Mouse (Mus musculus) heart, adult 8-10 months (tissue): ENCODE data around the gene Tmem43. TPM values are rescaled to one million over a fixed set of nuclear protein-coding genes. Genes with fewer than 3 reads are reported as not detected.

ENCODE experiments used
- DNase-seq: peaks from one replicate; pipeline ENCODE4 v3.0.0; 2022; ENCODE audit warnings: low spot score
- total RNA-seq, 4 experiments: library from RNA; stranded (reverse); gene quantifications; 2 replicates each; pipeline ENCODE4 v1.2.4; 2022

Tmem43 gene
- total RNA-seq, 4 experiments from 2014 or later: 22.0 to 29.4 (median 26.1) TPM

DNA sequence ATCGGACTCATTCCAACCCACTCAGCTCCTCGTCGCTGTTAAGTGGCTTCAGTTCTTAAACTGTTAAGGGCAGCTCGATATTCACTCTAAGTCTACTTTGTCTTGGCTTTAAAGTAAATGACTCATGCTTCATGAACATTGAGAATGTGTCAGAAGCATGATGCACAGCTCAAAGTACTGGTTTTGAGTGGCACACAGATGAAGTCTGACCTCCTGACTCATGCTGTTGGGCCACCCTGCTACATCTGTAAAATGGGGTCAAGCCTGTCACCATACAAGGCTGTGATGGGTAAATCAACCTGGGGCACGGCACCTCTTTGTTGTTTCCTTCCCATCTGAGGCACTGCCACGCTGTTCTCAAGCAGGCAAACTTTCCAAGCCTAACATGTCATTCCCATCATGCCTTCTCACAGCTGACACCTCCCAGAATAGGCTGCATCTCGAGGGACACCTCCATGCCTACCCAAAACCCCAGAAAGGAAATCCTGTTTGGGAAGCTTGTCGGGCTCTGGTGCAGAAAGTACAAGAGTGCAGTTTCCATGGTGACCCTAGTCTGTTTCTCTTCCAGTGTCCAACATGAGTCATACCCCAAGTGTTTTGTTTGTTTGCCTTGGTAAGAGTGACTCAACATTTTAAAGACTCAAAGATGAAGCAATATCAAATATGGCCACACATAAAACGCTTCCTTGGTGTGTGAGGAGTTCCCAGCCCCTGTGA, 15.2 kb downstream of the Tmem43 start:
- DNase-seq: peak; percentile 75

DNA sequence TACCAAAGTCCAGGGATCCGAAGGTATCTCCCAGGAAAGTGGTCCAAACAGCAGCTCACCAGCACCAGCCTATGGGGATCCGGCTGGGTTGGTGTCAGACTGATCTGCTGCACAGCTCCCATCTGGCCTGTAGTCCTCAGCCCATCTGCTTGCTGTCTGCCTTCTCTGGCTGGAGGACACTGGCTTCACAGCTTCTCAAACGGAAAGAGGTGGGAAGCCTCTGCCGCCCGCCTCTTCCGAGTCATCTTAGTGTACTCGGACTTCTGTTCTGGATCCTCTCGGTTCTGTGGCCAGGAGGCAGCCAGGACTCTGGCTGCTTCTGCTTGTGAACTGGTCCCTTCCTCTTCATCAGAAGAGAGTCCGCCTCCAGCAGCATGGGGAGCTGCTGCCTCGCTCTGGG, 16.4 kb downstream of the Tmem43 start:
- DNase-seq: no peak

DNA sequence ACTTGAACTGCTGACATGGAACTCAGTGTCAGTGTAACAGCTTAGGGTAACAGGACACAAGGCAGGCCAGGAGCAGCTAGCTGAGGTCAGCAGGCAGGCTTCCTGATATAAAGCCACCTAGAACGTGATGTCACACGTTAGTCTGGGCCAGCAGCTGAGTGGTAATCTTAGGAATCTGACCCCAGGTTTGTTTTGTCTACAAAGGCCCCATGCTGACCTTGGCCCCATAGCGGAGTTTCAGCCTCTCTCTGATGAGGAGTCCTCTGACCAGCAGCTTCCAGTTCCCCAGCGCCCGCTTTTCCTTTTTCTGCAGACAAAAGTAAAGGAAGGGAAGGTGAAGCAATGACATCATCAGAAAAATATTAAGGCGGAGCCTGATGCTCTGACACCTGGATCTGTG, 17.5 kb downstream of the Tmem43 start:
- DNase-seq: no peak

DNA sequence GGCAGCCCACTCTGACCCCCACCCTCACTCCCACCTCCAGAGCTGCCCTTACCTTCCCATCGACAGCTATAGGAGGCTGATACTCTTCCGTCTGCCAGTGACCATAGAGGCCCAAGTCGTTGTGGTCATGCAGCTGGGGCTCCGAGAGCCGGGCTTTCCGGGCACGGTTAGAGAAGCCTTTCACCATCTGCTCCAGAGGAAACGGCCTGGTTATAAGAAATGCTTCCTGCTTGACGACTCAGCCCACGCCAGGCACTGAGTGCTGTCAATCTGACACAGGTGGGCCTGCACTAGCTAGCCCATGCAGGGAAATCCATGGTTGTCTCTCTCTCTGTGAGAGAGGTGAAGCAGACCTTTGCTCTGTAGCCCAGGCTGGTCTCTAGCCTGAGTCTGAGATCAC, 19.6 kb downstream of the Tmem43 start:
- DNase-seq: no peak

DNA sequence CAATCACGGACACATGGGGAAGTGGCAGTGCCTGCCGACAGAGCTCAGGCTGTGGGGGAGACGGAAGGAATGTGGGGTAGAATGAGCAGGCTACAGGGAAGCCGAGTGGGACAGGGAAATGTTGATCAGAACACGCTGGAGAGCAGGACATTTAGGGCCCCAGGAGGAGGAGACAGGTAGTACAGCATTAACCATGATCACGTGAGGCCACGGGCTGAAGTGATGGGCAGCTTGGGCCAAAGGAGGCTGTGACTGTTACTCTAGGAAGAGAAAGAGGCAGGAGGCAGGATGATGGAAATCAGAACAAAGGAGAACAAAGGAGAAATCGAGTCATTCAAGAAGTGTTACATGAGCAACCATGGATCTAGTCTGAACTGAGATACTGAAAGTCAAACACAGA, 21.0 kb downstream of the Tmem43 start:
- DNase-seq: no peak

DNA sequence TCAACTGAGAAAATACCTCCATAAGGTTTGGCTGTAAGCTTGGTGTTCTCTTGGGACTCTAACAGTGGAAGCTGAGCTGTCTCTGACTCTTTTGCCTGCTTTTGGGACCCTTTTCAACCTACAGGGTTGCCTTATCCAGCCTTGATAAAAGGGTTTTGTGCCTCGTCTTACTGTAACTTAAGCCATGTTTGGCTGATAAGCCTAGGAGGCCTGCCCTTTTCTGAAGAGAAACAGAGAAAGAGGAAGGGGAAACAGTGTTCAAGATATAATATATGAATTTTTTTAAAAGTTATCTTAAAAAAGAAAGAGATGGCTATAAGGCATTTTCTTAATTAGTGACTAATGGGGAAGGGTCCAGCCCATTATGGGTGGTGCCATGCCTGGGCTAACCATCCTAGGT, 29.8 kb downstream of the Tmem43 start:
- DNase-seq: no peak

DNA sequence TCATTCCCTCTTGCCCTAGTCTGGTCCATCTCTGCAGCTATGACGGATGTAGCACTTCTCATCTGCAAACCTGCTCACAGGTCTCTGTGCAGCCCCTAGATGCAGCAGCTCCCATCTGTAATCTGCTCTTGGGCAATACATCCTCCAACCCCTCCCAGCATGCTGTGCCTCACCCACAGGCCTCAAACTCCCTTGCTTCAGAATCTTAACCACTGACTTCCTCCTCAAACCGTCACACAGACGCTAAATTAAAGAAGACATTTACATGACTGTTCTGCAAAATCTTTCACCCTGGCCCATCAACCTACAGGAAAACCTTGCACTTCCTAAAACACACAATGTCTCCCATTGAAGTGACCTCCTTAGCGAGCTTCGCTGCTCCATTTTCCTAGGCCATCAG, 32.5 kb downstream of the Tmem43 start:
- DNase-seq: no peak

DNA sequence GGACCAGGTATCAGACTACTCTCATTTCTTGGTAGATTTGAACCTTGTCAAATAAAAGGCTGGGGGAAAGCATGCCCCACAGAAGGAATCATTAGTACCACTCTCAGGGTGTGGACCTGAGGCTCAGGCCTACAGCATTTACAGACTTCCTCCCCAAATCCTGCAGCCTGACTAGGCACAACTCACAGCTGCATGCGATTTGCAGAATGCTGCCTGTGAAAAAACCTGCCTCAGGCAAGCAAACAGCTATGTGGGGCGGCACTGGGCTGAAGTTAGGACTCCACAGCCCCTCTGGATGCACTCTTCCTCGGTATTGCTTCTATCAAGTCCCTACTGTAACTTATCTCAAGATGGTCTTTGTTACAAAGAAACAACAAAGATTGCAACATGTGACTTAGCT, 34.5 kb downstream of the Tmem43 start:
- DNase-seq: no peak

DNA sequence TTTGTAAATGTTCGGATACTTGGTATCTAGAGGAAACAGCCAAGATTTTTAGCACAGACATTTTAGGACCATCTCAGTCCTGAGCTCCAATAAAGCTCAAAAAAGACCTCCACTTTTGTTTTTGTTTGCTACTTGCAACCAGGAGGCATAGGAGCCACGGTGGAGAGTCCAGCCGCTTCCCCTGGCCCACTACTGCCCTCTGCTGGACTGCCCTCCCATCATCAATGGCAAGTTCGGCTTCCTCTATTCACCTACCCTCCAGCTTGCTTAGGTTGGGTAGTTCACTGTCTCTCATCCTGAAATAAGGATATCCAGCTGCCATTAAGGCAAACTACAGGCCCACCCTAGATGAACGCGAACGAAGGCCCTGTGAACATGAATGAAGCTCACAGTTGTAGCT, 35.8 kb downstream of the Tmem43 start:
- DNase-seq: peak; percentile 61

DNA sequence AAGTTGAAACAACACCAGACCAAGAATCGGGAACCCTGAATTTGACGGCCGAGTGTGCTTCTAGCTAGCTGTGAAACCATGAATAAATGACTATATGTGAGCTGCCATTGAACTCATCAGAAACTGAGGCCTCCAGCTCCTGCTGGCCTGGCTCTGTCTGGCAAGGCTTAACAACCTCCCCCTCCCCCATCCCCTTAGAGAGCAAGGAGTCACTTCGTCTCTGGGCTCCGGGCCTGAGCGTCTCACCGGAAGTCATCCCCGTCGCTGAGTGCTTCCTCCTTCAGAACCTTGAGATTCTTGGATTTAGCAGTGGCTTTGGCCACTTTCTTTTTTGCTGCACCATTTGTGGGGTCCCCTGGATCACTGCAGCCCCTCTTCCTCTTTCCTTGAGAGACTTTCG, 36.7 kb downstream of the Tmem43 start:
- DNase-seq: no peak

DNA sequence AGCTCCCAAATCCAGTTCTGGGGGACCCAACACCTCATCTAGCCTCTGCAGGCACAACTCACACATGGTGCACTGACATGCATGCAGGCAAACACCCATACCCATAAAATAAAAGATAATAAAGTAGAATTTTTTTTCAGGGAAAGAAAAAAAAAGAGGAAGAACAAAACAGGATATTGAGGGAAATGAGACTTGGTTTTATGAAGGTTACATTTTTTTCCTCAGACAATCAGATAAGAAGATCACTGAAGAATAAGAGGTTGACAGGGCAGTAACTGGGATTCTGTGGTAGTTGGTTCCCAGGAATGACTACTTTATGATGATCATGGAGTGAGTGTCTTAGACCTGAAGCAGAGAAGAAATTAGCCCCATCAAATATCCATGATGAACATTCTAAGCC, 40.6 kb downstream of the Tmem43 start:
- no peak for DNase-seq

DNA sequence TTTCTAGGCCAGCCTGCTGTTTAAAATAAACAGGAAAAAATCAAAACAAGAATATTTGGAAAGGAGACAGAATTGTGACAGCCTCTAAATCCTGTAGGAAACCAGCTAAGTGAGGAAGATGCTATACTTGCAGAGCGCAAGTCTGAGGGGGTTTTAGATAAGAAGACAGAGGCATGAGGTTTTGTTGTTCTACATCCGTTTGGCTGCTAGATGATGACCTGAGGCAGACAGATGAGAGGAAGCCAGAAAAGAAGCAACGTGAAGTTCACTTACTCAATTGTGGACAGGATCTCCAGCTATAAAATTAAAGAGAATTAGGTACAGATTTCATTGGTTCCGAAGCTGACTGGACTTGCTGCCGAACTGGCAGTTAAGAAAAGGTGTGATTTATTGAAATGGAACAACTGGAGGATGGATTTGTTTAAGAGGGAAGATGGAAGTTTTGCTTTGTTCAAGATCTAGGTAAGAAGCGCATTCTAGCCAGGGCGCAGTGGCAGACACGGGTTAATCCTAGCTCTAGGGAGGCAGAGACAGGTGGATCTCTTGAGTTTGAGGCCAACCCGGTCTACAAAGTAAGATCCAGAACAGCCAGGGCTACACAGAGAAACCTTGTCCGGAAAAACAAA, 41.3 kb downstream of the Tmem43 start:
- DNase-seq: no peak

DNA sequence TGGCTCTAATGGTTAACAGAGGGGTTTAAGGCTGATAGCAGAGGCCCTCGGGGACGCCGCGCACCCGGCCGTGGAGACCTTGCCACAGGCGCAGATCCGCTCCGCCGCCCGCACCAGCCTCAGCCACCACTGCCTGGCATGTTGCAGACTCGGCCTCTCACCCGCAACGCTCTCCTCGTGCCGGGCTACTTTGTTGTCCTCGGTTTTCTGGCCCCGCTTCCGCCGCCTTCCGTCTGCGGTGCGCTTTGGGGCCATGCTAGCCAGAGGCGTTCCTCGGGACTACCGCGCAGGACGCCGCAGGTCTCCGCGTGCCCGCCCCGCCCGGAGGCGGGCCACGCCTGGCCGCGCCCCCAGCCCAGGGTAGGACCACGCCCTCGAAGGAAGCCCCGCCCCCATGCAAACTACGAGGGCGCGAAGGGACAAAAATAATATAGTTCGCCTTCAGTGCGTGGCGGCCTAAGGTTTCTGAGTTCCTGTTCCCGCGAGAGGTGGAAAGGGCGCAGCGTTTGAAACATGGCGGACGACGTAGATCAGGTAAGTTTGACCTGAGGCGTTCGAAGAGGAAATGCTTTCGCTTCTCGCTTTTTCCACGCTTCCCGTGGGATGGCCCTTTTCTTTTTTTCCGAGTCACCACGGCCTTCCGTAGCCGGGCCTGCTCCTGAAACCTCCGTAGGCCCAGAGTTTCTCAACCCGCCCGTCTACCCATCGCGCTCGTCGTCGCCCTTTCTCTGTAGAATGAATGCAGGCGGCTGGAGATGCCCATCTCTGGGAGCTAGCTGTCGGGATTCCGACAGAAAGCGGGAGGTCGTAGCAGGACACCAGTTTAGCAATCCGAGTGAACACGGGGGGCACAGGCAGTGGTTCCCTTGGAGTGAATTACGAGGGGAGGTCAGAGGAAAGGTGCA, 42.3 kb downstream of the Tmem43 start, which contains the start of the genes Xpc and Lsm3:
Xpc (minus strand) TSS at position 344 of the 905 bp plus-strand sequence.
Lsm3 (plus strand) TSS at position 384 of the 905 bp plus-strand sequence.
- DNase-seq: peak; percentile 99

DNA sequence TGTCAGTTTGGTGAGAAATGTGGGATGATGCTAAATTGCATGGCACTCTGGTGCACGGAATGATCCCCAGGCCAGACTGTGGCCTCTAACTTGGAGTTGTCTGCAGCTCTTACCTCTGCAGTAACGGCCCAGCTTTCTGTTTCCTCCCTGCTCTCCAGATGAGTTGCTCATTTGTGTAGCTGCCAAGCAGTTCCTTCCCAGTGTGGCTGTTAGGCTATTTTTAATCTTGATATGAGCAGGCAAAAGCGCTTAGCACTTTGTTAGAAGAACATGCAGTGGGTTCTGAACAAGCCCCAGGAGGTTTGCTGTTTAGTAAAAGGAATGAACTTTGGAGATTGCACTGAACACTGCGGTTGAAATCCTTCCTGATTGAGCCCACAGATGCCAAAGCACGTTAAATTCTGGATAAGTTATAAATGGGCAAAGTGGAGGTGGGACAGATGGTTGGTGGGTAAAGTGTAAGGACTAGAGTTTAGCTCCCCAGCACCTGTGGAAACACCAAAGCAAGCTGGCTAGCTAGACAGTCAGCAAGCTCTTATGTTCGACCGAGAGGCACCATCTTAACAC, 45.0 kb downstream of the Tmem43 start:
- DNase-seq: no peak

DNA sequence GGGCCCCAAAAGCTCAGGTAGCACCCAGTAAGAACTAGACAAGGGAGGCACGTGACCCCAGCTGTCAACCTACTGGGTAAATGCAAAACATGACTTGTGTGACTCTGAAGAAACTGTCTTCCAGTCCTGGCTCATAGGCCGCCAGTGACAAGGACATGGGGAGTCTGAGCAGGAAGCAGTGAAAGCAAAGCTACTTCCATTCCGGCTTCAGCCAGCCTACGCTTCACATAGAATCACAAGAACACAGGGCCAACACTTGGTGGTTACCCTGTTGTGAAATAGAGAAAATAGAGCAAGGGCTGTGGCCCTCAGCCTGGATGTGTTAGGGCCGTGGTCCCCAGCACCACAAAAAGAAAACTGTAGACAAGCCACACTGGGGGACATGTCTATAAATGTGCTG, 49.3 kb downstream of the Tmem43 start:
- no peak for DNase-seq

DNA sequence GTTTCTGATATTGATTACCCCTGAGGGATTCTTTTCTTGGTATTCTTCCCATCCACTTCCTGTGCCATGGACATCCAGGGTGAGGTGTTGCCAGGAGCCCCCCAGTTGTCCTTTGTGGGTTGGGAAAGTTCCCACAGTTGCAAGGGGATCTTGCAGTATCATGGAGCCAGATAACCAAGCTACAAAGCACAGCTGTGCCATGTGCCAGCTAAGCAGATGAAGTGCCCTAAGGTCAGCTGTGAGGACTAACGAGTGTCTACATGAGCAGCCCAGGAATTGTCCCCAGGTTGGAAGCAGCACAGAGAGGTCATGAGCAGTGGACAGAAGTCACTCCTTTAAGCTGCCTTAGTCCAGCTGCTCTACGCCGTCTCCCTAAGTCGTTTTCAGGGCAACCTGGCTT, 52.0 kb downstream of the Tmem43 start:
- DNase-seq: no peak

DNA sequence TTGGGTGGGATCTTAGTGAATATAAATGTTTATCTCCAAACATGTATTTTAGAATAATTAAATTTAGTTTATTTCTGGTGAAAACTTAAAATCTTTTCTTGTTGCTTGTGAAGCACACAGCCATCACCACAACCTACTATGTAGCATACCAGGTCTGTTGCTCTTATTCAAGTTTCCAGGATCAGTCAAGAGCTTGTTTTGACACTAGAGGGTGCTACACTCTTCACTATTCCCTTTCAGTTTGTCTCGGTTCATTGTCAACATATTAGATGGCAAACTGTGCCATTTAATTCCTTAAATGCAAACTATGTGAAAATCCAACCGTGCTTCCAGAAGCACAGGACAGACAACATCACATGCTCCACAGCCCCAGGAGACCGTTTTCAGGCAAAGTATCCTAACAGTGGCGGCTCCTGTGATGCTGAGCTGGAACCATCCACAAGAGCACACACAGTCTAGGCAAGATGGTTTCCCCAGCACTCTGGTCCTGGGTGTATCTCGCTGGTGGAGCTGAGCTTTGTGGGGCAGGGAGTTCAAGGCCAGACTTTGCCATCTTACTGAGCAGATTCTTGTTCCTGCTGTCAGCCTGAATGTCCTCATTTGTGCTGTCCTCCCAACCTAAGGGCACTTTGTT, 53.8 kb downstream of the Tmem43 start:
- peak; percentile 59 for DNase-seq

DNA sequence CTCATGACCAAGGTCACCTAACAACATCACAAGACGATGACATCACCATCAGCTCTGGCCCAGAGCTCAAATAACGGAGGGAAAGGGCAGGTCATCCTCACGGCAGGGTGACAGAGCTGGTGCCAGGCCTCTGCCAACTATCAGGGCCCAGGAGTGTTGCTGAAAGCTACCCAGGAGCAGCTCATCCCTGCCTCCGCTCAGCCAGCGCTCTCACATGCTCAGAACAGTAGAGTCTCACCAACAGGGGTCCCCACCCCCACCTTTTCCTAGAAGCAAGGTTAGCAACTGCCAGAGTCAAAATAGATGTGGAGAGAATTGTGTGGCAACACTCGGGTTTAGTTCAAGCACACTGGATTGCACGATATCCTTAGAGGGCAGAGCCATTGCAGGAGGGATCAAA, 54.8 kb downstream of the Tmem43 start:
- peak; percentile 76 for DNase-seq

DNA sequence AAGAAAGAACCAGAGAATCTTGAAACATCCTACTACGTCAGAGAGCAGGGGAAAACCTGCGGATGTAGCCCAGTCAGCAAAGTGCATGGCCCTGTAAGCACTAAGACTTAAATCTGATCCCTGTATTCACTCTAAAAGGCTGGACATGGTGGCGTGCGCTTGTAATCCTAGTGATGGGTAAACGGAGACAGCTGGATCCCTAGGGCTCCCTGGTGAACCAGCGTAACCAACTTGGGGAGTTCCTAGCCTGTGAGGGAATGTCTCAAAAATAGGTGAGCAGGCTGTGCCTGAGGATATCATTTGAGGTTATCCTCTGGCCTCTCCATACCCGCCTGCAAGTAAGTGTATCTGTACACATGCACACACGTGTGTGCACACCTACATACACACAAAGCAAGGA, 57.2 kb downstream of the Tmem43 start:
- DNase-seq: no peak

DNA sequence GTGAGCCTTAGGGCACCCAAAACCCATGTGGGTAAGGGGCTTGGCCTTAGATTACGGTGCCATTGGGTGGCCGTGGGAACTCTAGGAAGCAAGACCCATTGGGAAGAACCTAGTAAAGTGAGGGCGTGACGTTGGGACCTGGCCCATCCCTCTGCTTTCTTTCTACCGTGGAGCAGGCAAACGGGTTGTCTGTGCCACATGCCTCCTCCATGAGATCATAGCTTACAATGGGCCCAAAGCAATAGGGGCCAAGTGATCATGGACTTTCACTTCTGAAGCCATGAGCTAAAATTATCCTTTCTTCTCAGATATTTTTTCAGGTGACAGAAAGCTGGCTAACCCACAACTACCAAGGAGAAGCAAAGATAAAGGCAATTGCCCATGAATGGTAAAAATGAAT, 57.8 kb downstream of the Tmem43 start:
- peak; percentile 45 for DNase-seq

DNA sequence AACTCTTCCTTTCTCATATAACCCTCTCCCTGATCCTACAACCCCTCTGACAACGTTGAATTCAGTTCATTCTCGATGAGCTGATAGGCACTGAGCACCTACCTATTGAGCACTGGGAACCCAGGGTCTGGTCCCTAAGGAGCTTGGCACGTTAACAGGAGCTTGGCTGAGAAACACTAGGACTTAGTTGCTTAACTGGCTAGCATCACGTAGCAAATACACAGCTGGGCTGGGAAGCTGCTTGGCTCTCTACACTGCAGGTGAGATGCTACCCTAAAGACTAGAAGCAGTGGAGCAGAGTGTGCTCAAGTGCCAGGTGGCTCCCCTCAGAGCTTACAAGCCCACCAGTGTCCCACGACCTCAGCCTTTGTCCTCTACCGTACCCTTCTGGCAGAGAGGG, 59.2 kb downstream of the Tmem43 start:
- no peak for DNase-seq

DNA sequence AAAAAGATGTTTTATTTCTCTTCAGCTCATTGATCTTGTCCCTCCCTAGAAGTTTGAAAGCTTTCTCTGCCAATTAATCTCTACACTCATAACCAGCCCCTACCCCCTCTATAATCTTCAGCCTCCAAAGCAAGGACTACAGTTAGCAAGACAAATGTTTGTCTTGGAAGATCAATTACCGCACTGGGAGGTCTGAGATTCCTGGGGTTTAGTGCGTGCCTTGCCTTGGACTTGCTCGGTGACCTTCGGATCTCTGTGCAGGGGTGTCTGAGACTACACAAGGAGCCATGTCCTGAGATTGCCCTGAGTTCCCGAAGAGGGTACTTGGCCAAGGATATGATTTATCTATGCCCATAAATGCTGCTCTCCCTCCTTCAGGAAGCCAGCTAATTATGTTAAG, 59.9 kb downstream of the Tmem43 start:
- no peak for DNase-seq
